Mouse (Mus musculus) megakaryocyte, embryonic 14.5 days (primary cell): ENCODE measurements around the gene H2al1d.

Experiments used
- FLI1 ChIP-seq: IDR thresholded peaks from 2 replicates; pipeline ENCODE4 v1.6.1; 2012; ENCODE audit warnings: low read length, inconsistent platforms, mixed read lengths
- GATA1 ChIP-seq: IDR thresholded peaks from 3 replicates; pipeline ENCODE4 v1.6.1; 2012; ENCODE audit warnings: mixed read lengths, low read length, inconsistent platforms, borderline replicate concordance

DNA sequence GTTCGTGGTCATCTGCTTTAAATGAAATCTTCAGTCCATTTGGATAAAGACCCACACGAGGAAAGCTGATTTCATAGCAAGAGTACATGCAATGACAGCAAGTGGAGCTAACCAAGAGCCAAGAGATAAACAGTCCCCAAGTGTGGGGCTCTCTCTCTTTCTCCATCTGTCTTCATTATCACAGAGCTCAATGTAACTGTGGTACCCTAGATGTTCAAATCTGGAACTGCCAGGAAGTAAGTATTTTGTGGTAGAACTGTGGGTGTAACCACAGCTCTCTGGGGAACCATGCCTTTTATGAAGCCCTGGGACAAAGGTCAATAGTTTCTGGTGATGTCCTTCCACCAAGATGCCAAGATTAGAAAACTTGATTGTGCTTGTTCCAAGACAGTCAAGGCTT lies 27.9 kb upstream of the H2al1d start:
- TF ChIP-seq GATA1 (no peak), FLI1 (no peak)
